Mouse (Mus musculus): Measurements from ENCODE around the gene Ust. TPM values are rescaled to one million over a fixed set of nuclear protein-coding genes. Genes with fewer than 3 reads are reported as not detected.

Gene Ust
- polyA plus RNA-seq, 1 experiment from 2014 or later: 4.0 TPM

DNA sequence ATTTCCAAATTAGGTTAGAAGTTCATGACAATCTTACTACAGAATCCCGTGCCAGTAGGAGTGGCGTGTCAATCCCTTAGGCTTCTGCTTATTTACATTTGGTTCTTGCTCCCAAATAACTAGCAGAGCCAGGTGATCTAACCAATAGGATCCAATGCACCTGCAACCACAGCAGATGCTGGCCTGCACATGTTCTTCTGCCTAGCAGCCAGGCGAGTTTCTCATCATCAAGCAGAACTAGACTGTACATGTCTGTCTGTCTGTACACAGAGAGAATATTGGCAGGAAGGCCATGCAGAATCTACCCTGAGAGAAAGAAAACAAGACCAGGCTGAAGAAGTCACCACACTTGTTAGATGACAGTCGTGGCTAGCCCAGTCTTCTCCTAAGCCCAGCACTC lies 113.5 kb downstream of the Ust start:
- no peak overlapping the region for H3K9ac ChIP-seq
- no peak overlapping the region for H3K27ac ChIP-seq
- H3K9me3 ChIP-seq (replicated peaks): no peaks in the 10 kb centered on the region
- no peaks in the 10 kb centered on the region for H3K36me3 ChIP-seq (ENCODE audit: poor library complexity, severe bottlenecking)
- 92% methylated on average over 4 of the region's 4 CpGs for WGBS
- no peaks in the 10 kb centered on the region for H3K4me1 ChIP-seq
- H3K27me3 ChIP-seq: no peaks in the 10 kb centered on the region
- no peak overlapping the region for H3K4me3 ChIP-seq
- ATAC-seq: no peak
- no peak overlapping the region for H3K4me2 ChIP-seq

- 87% methylated on average over 2 of the region's 2 CpGs for WGBS
- Histone ChIP-seq H3K27ac (no peak overlapping the region), H3K4me2 (no peak overlapping the region), H3K27me3 (peaks cover 20% of the 10 kb centered on the region), H3K4me1 (peaks cover 8% of the 10 kb centered on the region), H3K9ac (no peak overlapping the region), H3K36me3 (ENCODE audit: poor library complexity, severe bottlenecking) (no peaks in the 10 kb centered on the region), H3K9me3 (replicated peaks) (no peaks in the 10 kb centered on the region), H3K4me3 (no peak overlapping the region)
- no peak for ATAC-seq
These were observed 126.4 kb downstream of the Ust start for GRCm38 (mm10) chr10:8392226-8392625.

DNA sequence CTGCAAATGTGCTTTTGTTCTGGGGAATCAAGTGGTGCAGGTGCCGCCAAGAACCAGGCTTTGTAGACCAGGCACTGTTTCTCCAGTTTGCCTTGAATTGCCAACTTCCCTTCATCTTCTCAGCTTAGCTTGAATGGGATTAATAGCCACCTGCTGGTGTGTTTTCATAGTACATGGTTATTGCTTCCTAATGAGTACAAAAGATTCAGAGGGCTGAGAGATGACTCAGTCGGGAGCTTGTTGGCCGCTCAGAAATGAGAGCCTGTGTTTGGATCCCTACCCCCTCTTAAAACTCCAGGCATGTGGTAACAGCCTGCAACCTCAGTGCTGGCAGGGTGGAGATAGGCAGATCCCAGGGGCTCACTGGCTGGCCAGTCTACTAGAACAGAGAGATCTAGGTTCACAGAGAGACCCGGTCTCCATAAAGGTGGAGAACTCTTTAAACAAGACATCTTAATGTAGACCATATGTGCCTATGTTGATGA lies 127.3 kb downstream of the Ust start:
- Histone ChIP-seq H3K9me3 (replicated peaks) (no peaks in the 10 kb centered on the region), H3K9ac (no peak overlapping the region), H3K4me2 (no peak overlapping the region), H3K27me3 (peaks cover 20% of the 10 kb centered on the region), H3K4me1 (peaks cover 8% of the 10 kb centered on the region), H3K27ac (no peak overlapping the region), H3K36me3 (ENCODE audit: poor library complexity, severe bottlenecking) (no peaks in the 10 kb centered on the region), H3K4me3 (no peak overlapping the region)
- ATAC-seq: peak; percentile 73
- WGBS: 13% methylated on average over 4 of the region's 4 CpGs

GRCm38 (mm10) chr10:8388239-8388638 lies 130.4 kb downstream of the Ust start:
- H3K27ac ChIP-seq: no peak overlapping the region
- no peak for ATAC-seq
- peaks cover 16% of the 10 kb centered on the region for H3K27me3 ChIP-seq
- no peak overlapping the region for H3K4me2 ChIP-seq
- no peaks in the 10 kb centered on the region for H3K36me3 ChIP-seq (ENCODE audit: poor library complexity, severe bottlenecking)
- no peak overlapping the region for H3K4me3 ChIP-seq
- peaks cover 8% of the 10 kb centered on the region for H3K4me1 ChIP-seq
- H3K9ac ChIP-seq: no peak overlapping the region
- WGBS: 75% methylated on average over 7 of the region's 7 CpGs
- no peaks in the 10 kb centered on the region for H3K9me3 ChIP-seq (replicated peaks)

DNA sequence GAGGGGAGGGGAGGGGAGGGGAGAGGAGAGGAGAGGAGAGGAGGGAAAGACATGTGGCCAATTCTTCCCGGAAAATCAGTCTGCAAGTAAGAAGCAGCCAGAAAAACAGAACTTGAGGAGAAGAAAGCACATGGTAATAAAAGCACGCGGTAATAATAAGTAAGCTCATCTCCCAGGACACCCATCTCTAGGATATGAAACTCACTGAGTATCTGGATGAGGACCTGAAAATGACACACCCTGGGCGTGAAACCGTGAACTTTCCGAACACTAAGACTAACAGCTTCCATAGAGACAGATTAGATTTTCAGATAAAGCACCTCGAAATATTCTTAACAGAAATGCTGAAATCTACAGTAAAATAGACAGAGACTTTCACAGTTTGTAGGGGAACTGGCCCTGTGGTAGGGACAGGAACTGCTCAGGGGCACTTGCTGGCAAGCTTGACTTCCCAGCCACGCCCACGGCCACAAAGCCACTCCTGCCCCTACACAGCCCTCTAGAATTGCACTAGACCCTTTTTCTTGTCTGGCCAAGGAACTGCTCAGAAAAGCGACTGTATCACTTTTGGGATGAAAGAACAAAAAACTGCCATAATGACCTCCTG lies 148.6 kb downstream of the Ust start:
- no peaks in the 10 kb centered on the region for H3K9me3 ChIP-seq (replicated peaks)
- WGBS: 83% methylated on average over 10 of the region's 10 CpGs
- no peaks in the 10 kb centered on the region for H3K27me3 ChIP-seq
- no peaks in the 10 kb centered on the region for H3K36me3 ChIP-seq (ENCODE audit: poor library complexity, severe bottlenecking)
- no peak overlapping the region for H3K4me3 ChIP-seq
- ATAC-seq: no peak
- no peaks in the 10 kb centered on the region for H3K4me1 ChIP-seq
- no peak overlapping the region for H3K9ac ChIP-seq
- no peak overlapping the region for H3K27ac ChIP-seq
- H3K4me2 ChIP-seq: no peak overlapping the region

GRCm38 (mm10) chr10:8365816-8366215 lies 152.8 kb downstream of the Ust start:
- Histone ChIP-seq H3K36me3 (ENCODE audit: poor library complexity, severe bottlenecking) (no peaks in the 10 kb centered on the region), H3K9ac (no peak overlapping the region), H3K4me1 (0 out of 2 replicates have a peak, but pooled peaks cover 2% of the 10 kb centered on the region), H3K4me2 (no peak overlapping the region), H3K4me3 (no peak overlapping the region), H3K9me3 (replicated peaks) (no peaks in the 10 kb centered on the region), H3K27ac (no peak overlapping the region), H3K27me3 (no peaks in the 10 kb centered on the region)
- no peak for ATAC-seq
- 21% methylated on average over 1 of the region's 1 CpGs for WGBS

DNA sequence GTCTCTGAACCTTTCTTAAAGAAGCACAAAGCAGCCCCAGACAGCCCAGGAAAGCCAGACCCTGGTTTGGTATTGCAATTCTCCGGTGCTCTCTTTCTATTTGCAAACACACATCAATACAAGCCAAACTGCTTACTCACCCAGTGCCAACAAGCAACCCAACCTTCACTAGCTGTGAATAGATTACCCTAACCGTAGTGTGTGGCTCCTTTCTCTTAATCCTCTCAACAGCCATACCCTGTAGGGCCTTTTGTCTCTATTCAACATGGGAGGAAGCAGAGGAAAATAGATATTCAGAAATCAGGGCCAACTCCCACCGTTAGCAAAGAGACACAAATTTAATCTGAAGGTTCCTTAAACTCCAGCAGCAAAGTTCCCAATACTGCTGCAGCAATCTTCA lies 154.4 kb downstream of the Ust start:
- H3K9me3 ChIP-seq (replicated peaks): no peaks in the 10 kb centered on the region
- 0 out of 2 replicates have a peak, but pooled peaks cover 2% of the 10 kb centered on the region for H3K4me1 ChIP-seq
- no peak overlapping the region for H3K27ac ChIP-seq
- 4% methylated on average over 3 of the region's 3 CpGs for WGBS
- H3K4me3 ChIP-seq: no peak overlapping the region
- H3K27me3 ChIP-seq: no peaks in the 10 kb centered on the region
- no peak overlapping the region for H3K9ac ChIP-seq
- ATAC-seq: no peak
- H3K36me3 ChIP-seq (ENCODE audit: poor library complexity, severe bottlenecking): no peaks in the 10 kb centered on the region
- no peak overlapping the region for H3K4me2 ChIP-seq

DNA sequence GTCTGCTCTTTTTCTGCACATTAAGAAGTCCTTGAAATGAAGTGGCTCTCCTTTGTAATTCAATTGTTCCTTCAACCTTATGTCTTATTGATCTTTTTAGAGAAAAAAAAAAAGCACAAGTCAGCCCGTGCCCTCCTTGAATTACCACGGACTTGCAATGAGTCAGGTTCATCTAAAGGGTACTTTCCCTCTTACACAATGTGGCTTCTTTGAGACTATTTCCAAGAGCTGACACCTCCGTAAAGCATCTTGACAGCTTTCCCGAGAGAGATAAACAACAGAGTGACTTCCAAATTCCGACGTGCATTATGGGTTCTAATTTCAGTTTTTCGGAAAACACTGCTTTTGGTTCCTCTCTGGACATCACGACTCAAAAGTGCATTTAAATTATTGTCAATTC lies 155.3 kb downstream of the Ust start:
- H3K4me2 ChIP-seq: no peak overlapping the region
- ATAC-seq: no peak
- no peak overlapping the region for H3K9ac ChIP-seq
- H3K27me3 ChIP-seq: no peaks in the 10 kb centered on the region
- no peaks in the 10 kb centered on the region for H3K9me3 ChIP-seq (replicated peaks)
- 0 out of 2 replicates have a peak, but pooled peaks cover 2% of the 10 kb centered on the region for H3K4me1 ChIP-seq
- H3K27ac ChIP-seq: no peak overlapping the region
- H3K4me3 ChIP-seq: no peak overlapping the region
- H3K36me3 ChIP-seq (ENCODE audit: poor library complexity, severe bottlenecking): no peaks in the 10 kb centered on the region
- 34% methylated on average over 8 of the region's 8 CpGs for WGBS

DNA sequence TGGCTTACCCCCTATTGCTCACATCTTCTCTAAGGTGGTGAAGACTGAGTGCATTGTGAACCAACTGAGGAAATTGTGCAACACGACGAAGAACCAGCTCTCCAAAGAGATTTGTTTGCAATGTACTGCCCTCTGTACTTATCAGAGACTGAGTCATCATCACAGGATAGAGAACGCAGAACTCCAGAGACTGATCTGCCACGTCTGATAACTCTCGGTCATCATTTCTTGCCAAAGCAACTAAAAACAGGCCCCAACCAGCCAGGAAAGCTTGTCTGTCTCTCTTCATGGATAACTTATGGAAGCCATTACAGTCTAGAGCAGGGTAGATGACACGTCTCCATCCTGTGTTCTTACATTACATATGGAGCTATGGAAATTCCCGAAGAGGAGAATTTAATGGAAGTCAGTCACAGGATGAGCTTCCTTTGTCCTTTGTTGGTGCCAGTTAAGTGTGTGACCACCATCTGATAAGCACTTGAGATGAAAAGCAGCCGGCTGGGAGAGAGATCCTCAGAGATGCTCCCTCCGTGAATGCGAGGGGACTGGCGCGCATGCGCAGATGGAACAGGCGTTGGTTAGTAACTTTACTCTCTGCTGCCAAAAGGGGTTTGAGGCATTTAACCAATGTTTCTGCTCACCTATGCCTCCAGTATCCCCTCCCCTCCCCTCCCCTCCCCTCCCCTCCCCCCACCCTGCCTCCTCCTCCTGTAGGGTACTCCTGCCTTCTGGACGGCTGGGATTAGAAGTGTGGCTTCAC lies 160.2 kb downstream of the Ust start:
- Histone ChIP-seq H3K4me3 (no peak overlapping the region), H3K36me3 (ENCODE audit: poor library complexity, severe bottlenecking) (no peaks in the 10 kb centered on the region), H3K9me3 (replicated peaks) (no peaks in the 10 kb centered on the region), H3K27ac (no peak overlapping the region), H3K4me2 (no peak overlapping the region), H3K4me1 (0 out of 2 replicates have a peak, but pooled peaks cover under 1% of the 10 kb centered on the region), H3K9ac (no peak overlapping the region), H3K27me3 (no peaks in the 10 kb centered on the region)
- no peak for ATAC-seq
- WGBS: 86% methylated on average over 15 of the region's 15 CpGs

GRCm38 (mm10) chr10:8353534-8353933 lies 165.1 kb downstream of the Ust start:
- no peaks in the 10 kb centered on the region for H3K9me3 ChIP-seq (replicated peaks)
- ATAC-seq: no peak
- H3K27me3 ChIP-seq: no peaks in the 10 kb centered on the region
- no peak overlapping the region for H3K4me3 ChIP-seq
- no peak overlapping the region for H3K4me2 ChIP-seq
- H3K4me1 ChIP-seq: no peaks in the 10 kb centered on the region
- H3K9ac ChIP-seq: no peak overlapping the region
- 86% methylated on average over 4 of the region's 4 CpGs for WGBS
- no peak overlapping the region for H3K27ac ChIP-seq
- no peaks in the 10 kb centered on the region for H3K36me3 ChIP-seq (ENCODE audit: poor library complexity, severe bottlenecking)

DNA sequence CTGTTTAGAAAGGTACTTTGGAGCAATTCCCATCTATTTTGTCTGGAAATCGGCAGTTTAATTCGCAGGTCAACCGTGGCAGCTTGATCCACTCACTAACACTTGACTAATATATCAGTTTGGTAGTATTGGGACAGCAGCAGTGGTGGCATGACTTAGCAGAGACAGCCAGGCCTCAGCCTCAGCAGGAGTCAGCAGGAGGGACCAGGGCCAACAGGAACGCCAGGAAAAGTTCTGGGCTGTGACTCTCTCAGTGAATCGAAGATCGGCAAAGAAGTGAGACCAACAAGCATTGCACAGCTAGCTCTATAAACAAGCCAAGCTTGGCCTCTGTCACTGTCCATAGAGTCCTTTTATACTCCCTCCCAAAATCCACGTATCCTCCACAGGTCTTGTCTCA lies 168.0 kb downstream of the Ust start:
- H3K9me3 ChIP-seq (replicated peaks): no peaks in the 10 kb centered on the region
- no peaks in the 10 kb centered on the region for H3K4me1 ChIP-seq
- H3K4me3 ChIP-seq: no peak overlapping the region
- no peaks in the 10 kb centered on the region for H3K27me3 ChIP-seq
- H3K27ac ChIP-seq: no peak overlapping the region
- 92% methylated on average over 7 of the region's 7 CpGs for WGBS
- no peak for ATAC-seq
- no peaks in the 10 kb centered on the region for H3K36me3 ChIP-seq (ENCODE audit: poor library complexity, severe bottlenecking)
- H3K9ac ChIP-seq: no peak overlapping the region
- no peak overlapping the region for H3K4me2 ChIP-seq

DNA sequence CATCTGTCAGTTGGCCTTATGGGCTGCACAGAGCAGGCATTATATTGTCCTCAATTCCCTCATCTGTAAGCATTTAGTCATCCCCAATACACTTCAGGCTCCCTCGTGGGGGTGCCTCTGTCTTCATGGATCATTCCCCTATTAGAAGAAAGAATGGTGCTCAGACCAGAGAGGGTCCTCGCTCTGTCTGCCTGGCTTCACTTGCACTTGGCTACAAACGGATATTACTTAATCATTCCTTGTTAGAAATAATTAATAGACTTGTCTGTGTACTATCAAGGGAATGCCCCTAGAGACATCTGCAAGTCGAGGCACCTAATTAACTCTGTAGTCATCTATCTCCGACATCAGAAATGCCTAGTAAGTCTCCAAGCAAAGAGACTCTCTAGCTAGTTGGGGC lies 171.1 kb downstream of the Ust start:
- Histone ChIP-seq H3K36me3 (ENCODE audit: poor library complexity, severe bottlenecking) (no peaks in the 10 kb centered on the region), H3K4me1 (no peaks in the 10 kb centered on the region), H3K27ac (no peak overlapping the region), H3K27me3 (no peaks in the 10 kb centered on the region), H3K4me2 (no peak overlapping the region), H3K9me3 (replicated peaks) (no peaks in the 10 kb centered on the region), H3K4me3 (no peak overlapping the region), H3K9ac (no peak overlapping the region)
- no peak for ATAC-seq
- 76% methylated on average over 5 of the region's 5 CpGs for WGBS
